Mouse (Mus musculus) ovary, adult 18-20 months (tissue): ENCODE results near the gene Arid4b.

Source experiments
- DNase-seq: peaks from one replicate; pipeline ENCODE4 v3.0.0; 2022; ENCODE audit warnings: low spot score, mixed read lengths

Gene Arid4b

GRCm38 (mm10) chr13:14062209-14063012 lies 621 bp upstream of the Arid4b start:
- no peak for DNase-seq

GRCm38 (mm10) chr13:14063942-14064271 lies 875 bp downstream of the Arid4b start:
- no peak for DNase-seq

GRCm38 (mm10) chr13:14064341-14065027 lies 1.5 kb downstream of the Arid4b start:
- no peak for DNase-seq

GRCm38 (mm10) chr13:14065028-14065380 lies 2.0 kb downstream of the Arid4b start:
- no peak for DNase-seq

GRCm38 (mm10) chr13:14065701-14066100 lies 2.7 kb downstream of the Arid4b start:
- no peak for DNase-seq

- no peak for DNase-seq
Observed at GRCm38 (mm10) chr13:14068035-14068434, 5.0 kb downstream of the Arid4b start.

GRCm38 (mm10) chr13:14069291-14069690 lies 6.3 kb downstream of the Arid4b start:
- no peak for DNase-seq

- no peak for DNase-seq
Observed at GRCm38 (mm10) chr13:14074371-14074770, 11.3 kb downstream of the Arid4b start.

- DNase-seq: no peak
Observed at GRCm38 (mm10) chr13:14075326-14075725, 12.3 kb downstream of the Arid4b start.

- no peak for DNase-seq
Observed at GRCm38 (mm10) chr13:14088669-14089068, 25.6 kb downstream of the Arid4b start.

GRCm38 (mm10) chr13:14103026-14103425 lies 40.0 kb downstream of the Arid4b start:
- DNase-seq: no peak

GRCm38 (mm10) chr13:14110154-14110873 lies 47.3 kb downstream of the Arid4b start:
- DNase-seq: no peak

GRCm38 (mm10) chr13:14111146-14111545 lies 48.1 kb downstream of the Arid4b start:
- no peak for DNase-seq

GRCm38 (mm10) chr13:14113746-14114528 lies 50.9 kb downstream of the Arid4b start:
- no peak for DNase-seq

GRCm38 (mm10) chr13:14115805-14116204 lies 52.8 kb downstream of the Arid4b start:
- DNase-seq: no peak

- DNase-seq: no peak
Observed at GRCm38 (mm10) chr13:14131651-14132050, 68.6 kb downstream of the Arid4b start.

GRCm38 (mm10) chr13:14142294-14142966 lies 79.4 kb downstream of the Arid4b start:
- no peak for DNase-seq

GRCm38 (mm10) chr13:14177989-14178388 lies 115.0 kb downstream of the Arid4b start:
- DNase-seq: no peak

- DNase-seq: no peak
Observed at GRCm38 (mm10) chr13:14179669-14180068, 116.6 kb downstream of the Arid4b start.

GRCm38 (mm10) chr13:14245946-14246345 lies 182.9 kb downstream of the Arid4b start:
- no peak for DNase-seq
